Mouse (Mus musculus) neural tube, embryonic 11.5 days (tissue): ENCODE data around the gene Glb1. TPM values are rescaled to one million over a fixed set of nuclear protein-coding genes. Genes with fewer than 3 reads are reported as not detected.
A peak's percentile ranks its signal among the peaks of the same experiment; 100 is the strongest.
"Not testable (repeated sequence)": the region's sequence is repeated elsewhere in the genome, so short reads cannot be mapped to it uniquely, and the experiment has no call there.

Source experiments
- ATAC-seq: fragments of 200-750 bp; cut with Nextera tagmentation; 2 replicates; pipeline ENCODE4 v1.8.0; 2017; ENCODE audit warnings: moderate number of reproducible peaks, mild to moderate bottlenecking, moderate TSS enrichment, moderate library complexity; ENCODE audit not compliant: insufficient read depth, low FRiP score, low TSS enrichment
- DNase-seq: peaks from one replicate; pipeline ENCODE4 v3.0.0-alpha.2; 2015; ENCODE audit warnings: low spot score
- H3K27ac ChIP-seq: fragments of 300-500 bp; sonication (generic); 2 replicates; pipeline ENCODE4 v1.5.1; 2014; ENCODE audit warnings: low read depth, mild to moderate bottlenecking, low read length
- H3K27me3 ChIP-seq: fragments of 300-500 bp; sonication (generic); 2 replicates; pipeline ENCODE4 v1.6.1; 2014; ENCODE audit warnings: mild to moderate bottlenecking, low read length, mixed read lengths; ENCODE audit not compliant: control insufficient read depth, insufficient read depth
- H3K36me3 ChIP-seq: fragments of 300-500 bp; sonication (generic); 2 replicates; pipeline ENCODE4 v1.6.1; 2014; ENCODE audit warnings: mild to moderate bottlenecking, low read length, moderate library complexity, mixed read lengths; ENCODE audit not compliant: control insufficient read depth, insufficient read depth
- H3K4me1 ChIP-seq: fragments of 300-500 bp; sonication (generic); 2 replicates; pipeline ENCODE4 v1.6.1; 2014; ENCODE audit warnings: low read length, mixed read lengths; ENCODE audit not compliant: control insufficient read depth, insufficient read depth
- H3K4me2 ChIP-seq: fragments of 300-500 bp; sonication (generic); 2 replicates; pipeline ENCODE4 v1.6.1; 2014; ENCODE audit warnings: low read depth, mild to moderate bottlenecking, moderate library complexity
- H3K4me3 ChIP-seq: fragments of 300-500 bp; sonication (generic); 2 replicates; pipeline ENCODE4 v1.5.1; 2014; ENCODE audit warnings: low read depth, low read length
- H3K9ac ChIP-seq: fragments of 300-500 bp; sonication (generic); 2 replicates; pipeline ENCODE4 v1.6.1; 2014; ENCODE audit warnings: mild to moderate bottlenecking, low read length
- H3K9me3 ChIP-seq: fragments of 300-500 bp; sonication (generic); 2 replicates; pipeline ENCODE4 v1.6.1; 2016; ENCODE audit warnings: low read length; ENCODE audit not compliant: control insufficient read depth
- WGBS: fragments of 180-500 bp; shearing (Covaris S2); extraction: QIAGEN DNeasy Blood & Tissue Kit; methylation state at CpG from one replicate; pipeline ENCODE4 v1.1.7; 2014; 5-methylcytosine and 5-hydroxymethylcytosine counted together
- polyA plus RNA-seq: library from polyadenylated mRNA; unstranded; fragments of >200 nt; fragmentation: Nextera tagmentation; extraction: Ambion mirVana; gene quantifications from 2 replicates; pipeline ENCODE4 v1.2.1, GENCODE M21; 2014

Gene Glb1
- 24.5 and 26.1 TPM in 2 replicates for polyA plus RNA-seq

GRCm38 (mm10) chr9:114400949-114401684 lies at the start of gene Glb1, which contains the start of gene Tmppe:
Gene Glb1 (plus strand): TSS chr9:114401076.
Gene Tmppe (plus strand): TSS chr9:114401105.
- H3K27me3 ChIP-seq = no peaks in the 10 kb centered on the region
- peaks cover 13% of the 10 kb centered on the region for H3K36me3 ChIP-seq
- peak within 1 kb of the TSS; percentile 88 for H3K9ac ChIP-seq
- peak; percentile 92 for DNase-seq
- peak within 1 kb of the TSS; percentile 90 for H3K4me2 ChIP-seq
- no peaks in the 10 kb centered on the region for H3K9me3 ChIP-seq
- peak within 1 kb of the TSS; percentile 85 for H3K4me3 ChIP-seq
- peak within 1 kb of the TSS; percentile 83 for H3K27ac ChIP-seq
- ATAC-seq = peak; percentile 99
- H3K4me1 ChIP-seq = peaks cover 8% of the 10 kb centered on the region; the same call in 1 of the 2 replicates
- under 1% methylated on average over 73 of the region's 73 CpGs for WGBS

DNA sequence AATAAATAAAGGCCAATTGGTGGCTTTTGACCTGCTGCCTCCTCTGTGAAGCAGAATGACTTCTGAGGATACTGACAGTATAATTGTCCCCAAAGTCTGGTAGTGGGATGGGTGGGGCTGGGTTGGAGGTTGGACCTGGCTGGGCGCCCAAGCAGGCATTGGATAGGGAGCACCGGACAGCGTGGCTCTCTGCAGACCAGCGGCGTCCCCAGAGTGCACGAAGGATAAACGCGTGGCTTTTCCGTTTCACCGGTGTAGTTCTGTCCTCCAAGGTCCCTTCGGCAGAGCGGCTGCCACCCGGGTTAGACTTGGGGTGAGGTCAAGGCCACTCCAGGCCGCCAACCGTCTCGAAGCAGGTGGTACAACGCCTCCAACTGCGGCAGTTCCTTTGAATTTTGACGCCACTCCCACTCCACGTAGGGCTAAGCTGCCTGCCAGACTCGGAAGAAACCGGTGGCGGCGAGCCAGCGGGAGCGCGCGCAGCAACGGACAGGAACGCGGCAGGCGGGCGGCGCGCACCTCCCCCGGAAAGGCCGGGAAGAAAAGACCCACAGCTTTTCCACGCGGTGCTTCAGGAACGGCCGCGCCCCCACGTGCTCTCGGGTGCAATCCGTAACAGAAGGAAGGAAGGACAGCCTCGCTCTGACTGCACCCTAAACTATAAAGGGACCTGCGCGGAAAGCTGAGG lies 32.9 kb upstream of the Glb1 start:
- Histone ChIP-seq H3K36me3 (no peaks in the 10 kb centered on the region), H3K4me3 (peak overlapping the region; percentile 46), H3K9ac (peak overlapping the region; percentile 60), H3K27me3 (no peaks in the 10 kb centered on the region), H3K4me1 (no peaks in the 10 kb centered on the region), H3K9me3 (no peaks in the 10 kb centered on the region), H3K4me2 (peak overlapping the region; percentile 90), H3K27ac (no peak overlapping the region)
- peak; percentile 61; the same call in 1 of the 2 replicates for ATAC-seq
- peak; percentile 79 for DNase-seq
- under 1% methylated on average over 48 of the region's 48 CpGs for WGBS

- Histone ChIP-seq H3K27me3 (no peaks in the 10 kb centered on the region), H3K9me3 (no peaks in the 10 kb centered on the region), H3K36me3 (no peaks in the 10 kb centered on the region), H3K4me2 (peak overlapping the region; percentile 90), H3K4me1 (no peaks in the 10 kb centered on the region), H3K4me3 (peak overlapping the region; percentile 46), H3K27ac (no peak overlapping the region), H3K9ac (peak overlapping the region; percentile 60)
- DNase-seq = peak; percentile 20
- whole genome bisulfite sequencing = 11% methylated on average over 12 of the region's 12 CpGs
- no peak for ATAC-seq
Measured at GRCm38 (mm10) chr9:114368471-114368858, 32.4 kb upstream of the Glb1 start.

DNA sequence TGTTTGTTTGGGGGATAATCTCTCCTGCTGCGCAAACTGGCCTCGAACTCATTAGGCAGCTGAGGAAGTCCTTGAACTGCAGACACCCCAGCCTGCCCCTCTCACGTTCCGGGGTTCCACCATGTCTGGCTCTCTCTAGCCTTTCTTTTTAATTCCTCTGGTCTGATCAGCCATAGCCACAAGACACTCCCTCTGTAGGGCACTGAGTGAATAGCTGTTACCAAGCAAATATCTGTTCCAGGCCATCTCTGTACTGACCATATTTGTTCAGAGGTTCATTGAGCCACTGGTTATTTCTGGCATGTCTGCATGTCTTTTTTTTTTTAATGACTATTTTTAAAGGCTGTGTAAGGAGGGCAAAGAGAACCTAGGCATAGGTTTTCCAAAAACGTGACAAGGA lies 31.5 kb upstream of the Glb1 start:
- not testable (repeated sequence) for H3K4me3 ChIP-seq, H3K27ac ChIP-seq, DNase-seq, H3K27me3 ChIP-seq, H3K4me2 ChIP-seq, H3K4me1 ChIP-seq, H3K36me3 ChIP-seq, H3K9ac ChIP-seq, H3K9me3 ChIP-seq, ATAC-seq
- 69% methylated on average over 5 of the region's 5 CpGs for WGBS

DNA sequence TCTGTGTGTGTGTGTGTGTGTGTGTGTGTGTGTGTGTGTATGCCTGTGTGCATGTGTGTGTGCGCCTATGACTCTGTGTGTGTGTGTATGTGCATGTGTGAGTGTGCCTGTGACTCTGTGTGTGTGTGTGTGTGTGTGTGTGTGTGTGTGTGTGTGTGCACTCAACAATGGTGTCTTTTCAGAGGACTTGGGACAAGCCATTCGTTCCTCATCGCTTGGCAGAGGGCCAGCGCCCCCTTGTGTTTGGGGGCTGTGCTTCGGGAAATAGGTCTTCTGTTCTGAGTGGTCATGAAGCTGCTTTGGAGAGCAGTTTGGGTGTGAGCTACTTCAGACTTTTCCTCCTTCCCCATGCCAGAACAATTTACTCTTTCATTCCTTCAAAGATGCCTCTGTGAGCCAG lies 29.2 kb upstream of the Glb1 start:
- not testable (repeated sequence) for ATAC-seq, H3K27ac ChIP-seq, H3K9ac ChIP-seq, H3K4me3 ChIP-seq, H3K36me3 ChIP-seq, H3K9me3 ChIP-seq, H3K4me1 ChIP-seq, H3K27me3 ChIP-seq, H3K4me2 ChIP-seq
- 51% methylated on average over 5 of the region's 5 CpGs for WGBS
- peak; percentile 30 for DNase-seq

DNA sequence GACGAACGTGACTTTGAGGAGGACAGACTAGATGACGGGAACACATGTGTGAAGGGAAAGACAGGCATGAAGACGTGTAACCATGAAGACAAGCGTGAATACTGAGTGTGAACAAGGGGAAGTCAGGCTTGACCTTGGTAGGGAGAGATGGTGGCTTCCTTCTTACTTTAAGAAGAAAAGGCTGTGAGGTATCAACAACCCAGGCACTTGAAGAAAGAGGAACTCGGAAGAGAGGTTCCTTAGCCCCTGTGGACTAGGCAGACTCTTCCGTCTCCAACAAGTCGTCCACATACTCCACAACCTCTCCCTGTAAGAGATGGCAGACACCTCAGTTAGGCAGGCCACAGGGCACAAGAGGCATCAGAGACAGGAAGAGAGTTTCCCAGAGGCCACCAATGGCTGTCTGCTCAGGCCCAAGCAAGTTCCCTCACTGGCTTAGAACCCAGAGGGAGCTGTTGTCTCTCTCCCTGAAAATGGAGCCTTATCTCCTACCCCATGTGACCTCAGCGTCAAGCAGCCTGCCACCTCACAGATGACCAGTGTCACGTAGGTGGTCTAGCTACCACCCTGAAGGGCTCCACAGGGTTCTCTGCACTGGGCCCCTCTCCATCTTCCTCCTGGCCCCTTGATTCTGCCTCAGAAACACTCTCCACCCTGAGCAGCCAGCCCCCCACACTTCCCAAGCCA lies 25.5 kb upstream of the Glb1 start:
- ATAC-seq = no peak
- DNase-seq = no peak

DNA sequence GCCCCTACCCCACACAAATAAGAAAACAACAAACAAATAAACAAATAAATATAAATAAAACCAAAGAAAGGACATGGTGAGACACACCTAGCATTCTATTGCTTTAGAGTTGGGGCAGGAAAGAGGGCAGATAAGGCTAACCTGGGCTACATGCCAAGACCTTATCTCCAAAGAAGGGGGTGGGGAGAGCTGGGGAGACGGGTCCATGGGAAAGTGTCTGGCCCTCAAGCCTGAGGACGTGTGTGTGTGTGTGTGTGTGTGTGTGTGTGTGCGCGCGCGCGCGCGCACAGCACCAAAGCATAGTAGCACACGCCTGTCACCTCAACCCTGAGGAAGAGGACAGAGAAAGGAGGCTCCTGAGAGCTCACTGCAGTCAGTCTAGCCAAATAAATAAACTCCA lies 23.7 kb upstream of the Glb1 start:
- Histone ChIP-seq H3K9me3 (no peaks in the 10 kb centered on the region), H3K9ac (no peak overlapping the region), H3K4me2 (no peak overlapping the region), H3K4me3 (no peak overlapping the region), H3K27ac (no peak overlapping the region), H3K27me3 (no peaks in the 10 kb centered on the region), H3K4me1 (no peaks in the 10 kb centered on the region), H3K36me3 (no peaks in the 10 kb centered on the region)
- WGBS = 95% methylated on average over 10 of the region's 10 CpGs
- no peak for DNase-seq
- ATAC-seq = no peak

More for the DNA sequence above, 25.5 kb upstream of the Glb1 start:
- Histone ChIP-seq H3K4me3 (no peak overlapping the region), H3K27ac (no peak overlapping the region), H3K4me2 (no peak overlapping the region), H3K9ac (no peak overlapping the region), H3K36me3 (no peaks in the 10 kb centered on the region), H3K4me1 (no peaks in the 10 kb centered on the region), H3K27me3 (no peaks in the 10 kb centered on the region), H3K9me3 (no peaks in the 10 kb centered on the region)
- WGBS = 94% methylated on average over 10 of the region's 10 CpGs

DNA sequence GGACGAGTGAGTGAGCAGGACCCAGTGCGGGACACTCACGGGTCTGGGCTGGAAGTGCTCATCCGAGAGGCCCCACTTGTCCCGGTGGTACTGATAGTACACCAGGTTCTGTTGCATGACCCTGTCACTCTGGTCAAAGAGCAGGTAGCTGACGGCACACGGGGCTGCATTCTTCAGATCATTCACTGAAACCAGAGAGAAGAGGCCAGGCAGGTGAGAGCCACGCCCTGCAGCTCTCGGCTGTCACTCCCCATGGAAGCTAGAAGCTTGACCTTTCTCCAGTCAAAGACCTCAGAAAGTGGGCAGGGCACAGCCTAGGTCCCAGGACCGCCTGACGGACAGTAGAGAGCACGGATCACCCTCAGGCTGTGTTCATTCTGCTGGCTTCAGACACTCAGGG lies 21.0 kb upstream of the Glb1 start:
- 94% methylated on average over 12 of the region's 12 CpGs for WGBS
- Histone ChIP-seq H3K4me3 (no peak overlapping the region), H3K27ac (no peak overlapping the region), H3K4me1 (no peaks in the 10 kb centered on the region), H3K9me3 (no peaks in the 10 kb centered on the region), H3K36me3 (no peaks in the 10 kb centered on the region), H3K4me2 (no peak overlapping the region), H3K9ac (no peak overlapping the region), H3K27me3 (no peaks in the 10 kb centered on the region)
- ATAC-seq = no peak
- DNase-seq = no peak
